Mouse (Mus musculus) mesoderm, embryonic 11.5 days (tissue): ENCODE results near the gene Tmem242.
A peak's percentile ranks its signal among the peaks of the same experiment; 100 is the strongest.
"Not testable (repeated sequence)": the region's sequence is repeated elsewhere in the genome, so short reads cannot be mapped to it uniquely, and the experiment has no call there.

ENCODE experiments used
- DNase-seq: peaks from one replicate; pipeline ENCODE4 v3.0.0-alpha.2; 2012; ENCODE audit warnings: low read depth, low spot score

The Tmem242 gene

GRCm38 (mm10) chr17:5440159-5440971 is at the start of gene Tmem242:
Gene Tmem242, minus strand, starts transcription at chr17:5440259.
- DNase-seq = peak; percentile 94

DNA sequence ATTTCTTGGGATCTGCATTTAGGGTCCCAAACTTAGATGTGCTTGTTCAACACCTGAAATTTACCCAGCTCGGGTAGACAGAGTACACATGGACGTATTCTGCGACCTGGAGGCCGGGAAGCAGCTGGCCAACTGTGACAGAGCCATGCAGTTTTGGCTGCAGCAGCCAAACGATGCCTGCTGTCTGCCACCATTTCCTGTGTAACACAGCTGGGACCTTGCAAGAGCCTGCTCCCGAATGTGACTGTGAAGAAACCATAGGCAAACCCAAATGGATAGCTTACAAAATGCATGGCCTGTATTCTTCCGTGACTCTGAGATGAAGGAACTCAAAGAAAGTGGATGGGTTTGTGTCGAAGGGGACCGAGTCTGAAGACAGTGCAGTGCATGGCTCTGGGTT is 48.1 kb upstream of the Tmem242 start:
- no peak for DNase-seq

- DNase-seq = no peak
Measured at GRCm38 (mm10) chr17:5484663-5485062, 44.6 kb upstream of the Tmem242 start.

DNA sequence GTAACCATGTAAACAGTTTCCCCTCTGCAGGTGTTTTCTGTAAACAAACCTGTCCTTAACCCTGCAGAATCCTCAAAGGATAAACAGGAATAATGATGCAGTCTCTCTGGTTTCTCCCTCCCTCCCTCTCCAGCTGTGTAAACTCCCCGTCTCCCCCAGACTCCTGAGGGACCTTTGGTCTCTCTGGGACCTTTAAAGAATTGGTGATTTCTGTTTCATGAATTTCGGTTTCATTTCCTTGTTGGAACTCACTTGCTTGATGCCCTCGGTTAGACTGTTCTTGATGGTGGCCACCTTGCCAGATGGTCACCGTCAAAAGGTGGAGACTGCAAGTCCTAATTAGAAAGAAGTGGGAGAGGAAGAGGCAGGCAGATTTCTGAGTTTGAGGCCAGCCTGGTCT is 43.4 kb upstream of the Tmem242 start:
- DNase-seq = no peak

- no peak for DNase-seq
Measured at GRCm38 (mm10) chr17:5475960-5476725, 36.1 kb upstream of the Tmem242 start.

DNA sequence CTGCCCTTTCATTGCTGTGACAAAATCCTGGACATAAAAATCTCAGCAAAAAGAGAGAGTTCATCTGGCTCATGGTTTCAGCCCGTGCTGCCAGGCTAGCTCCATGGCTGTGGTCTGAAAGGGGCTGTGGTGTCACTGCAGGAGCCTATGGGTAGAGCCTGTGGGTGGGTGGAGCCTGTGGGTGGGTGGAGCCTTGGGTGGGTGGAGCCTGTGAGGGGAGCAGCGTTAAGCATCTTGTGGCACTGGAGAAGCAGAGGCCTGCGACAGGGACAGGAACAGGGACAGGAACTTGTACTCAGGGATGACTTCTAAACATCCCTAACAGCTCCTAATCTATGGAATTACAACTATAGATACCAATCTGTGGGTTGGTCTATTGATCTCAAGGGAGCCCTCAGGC is 32.2 kb upstream of the Tmem242 start:
- no peak for DNase-seq

DNA sequence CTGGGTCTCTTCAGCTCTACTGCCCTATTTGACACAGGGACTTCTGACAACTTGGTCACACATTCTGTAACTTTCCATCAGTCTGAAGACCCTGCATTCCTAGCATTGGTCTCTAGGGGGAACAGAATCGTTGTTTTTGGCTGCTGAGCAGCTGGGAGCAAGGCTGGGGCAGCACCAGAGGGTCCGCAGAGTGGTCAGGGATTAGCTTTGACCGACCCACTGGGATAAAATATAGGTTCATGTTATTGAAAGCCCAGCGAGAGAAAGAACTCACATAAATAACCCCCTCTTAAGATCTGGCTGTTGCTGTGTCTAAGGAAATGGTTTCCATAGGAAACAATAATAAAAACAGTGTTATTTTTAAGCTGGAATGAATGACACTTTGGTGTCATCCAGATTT is 27.1 kb upstream of the Tmem242 start:
- DNase-seq = no peak

DNA sequence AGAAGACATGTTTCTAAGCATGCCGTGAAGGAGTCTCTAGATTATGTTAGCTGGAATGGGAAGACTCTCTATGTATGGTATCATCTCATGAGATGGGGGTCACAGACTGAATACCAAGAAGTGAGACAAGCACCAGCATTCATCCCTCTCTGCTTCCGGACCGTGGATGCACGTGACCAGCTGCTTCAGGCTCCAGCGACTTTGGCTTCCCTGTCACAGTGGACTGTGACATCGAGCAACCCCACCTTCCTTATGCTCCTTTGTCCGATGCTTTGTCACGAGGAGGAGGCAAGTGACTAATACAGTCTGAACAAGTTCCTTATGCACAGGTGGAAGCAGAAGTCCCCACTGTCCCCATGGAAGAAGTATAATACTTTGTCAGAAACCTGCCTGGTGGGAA is 26.7 kb upstream of the Tmem242 start:
- no peak for DNase-seq

DNA sequence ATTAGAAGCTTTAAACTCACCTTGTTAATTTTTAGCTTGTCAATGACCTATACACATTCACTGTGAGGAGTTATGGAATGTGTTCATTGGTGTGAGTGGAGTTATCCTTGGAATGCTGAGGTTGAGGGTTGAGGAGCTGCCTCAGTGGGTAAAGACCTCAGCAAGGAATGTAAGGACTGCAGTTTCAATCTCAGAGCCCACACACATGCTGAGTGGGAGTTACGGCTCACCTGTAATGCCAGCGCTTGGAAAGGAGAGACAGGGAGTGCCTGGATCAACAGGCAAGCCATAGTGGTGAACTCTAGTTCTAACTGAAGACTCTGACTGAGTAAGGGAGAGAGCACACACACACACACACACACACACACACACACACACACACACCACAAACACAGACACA is 23.9 kb upstream of the Tmem242 start:
- no peak for DNase-seq

DNA sequence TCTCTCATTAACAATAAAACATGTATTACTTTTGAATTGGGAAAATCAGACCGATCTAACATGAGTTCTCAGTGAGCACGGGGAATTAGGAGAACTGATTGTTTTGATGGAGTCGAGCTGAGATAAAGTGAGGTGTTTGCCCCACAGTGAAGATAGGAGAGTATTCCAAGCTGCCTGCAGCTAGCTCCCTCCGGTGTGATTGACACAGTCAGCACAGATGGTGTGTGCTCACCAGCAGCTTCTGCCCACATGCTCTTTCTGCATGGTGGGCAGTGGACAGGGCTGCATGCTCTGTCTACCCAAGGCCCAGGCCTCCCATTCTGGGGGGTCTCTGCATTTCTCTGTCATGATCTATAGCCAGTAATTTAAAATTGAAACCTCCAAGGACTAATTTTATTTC is 13.6 kb upstream of the Tmem242 start:
- DNase-seq = no peak

DNA sequence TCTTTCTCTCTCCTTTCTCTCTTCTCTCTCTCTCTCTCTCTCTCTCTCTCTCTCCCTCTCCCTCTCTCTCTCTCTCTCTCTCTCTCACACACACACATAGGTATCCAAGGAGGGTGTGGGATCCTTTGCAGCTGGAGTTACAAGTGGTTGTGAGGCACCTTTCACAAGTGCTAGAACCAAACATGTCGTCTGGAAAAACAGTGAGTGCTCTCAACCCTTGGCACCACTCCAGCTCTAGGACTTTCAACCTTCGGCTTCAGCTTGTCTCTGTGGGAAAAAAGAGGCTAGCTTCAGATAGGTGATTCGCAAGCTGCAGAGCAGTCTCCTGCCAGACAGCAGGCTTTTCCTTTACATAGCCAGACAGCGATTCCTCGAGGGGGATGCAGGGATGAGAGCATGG is 3.7 kb upstream of the Tmem242 start:
- DNase-seq = no peak

DNA sequence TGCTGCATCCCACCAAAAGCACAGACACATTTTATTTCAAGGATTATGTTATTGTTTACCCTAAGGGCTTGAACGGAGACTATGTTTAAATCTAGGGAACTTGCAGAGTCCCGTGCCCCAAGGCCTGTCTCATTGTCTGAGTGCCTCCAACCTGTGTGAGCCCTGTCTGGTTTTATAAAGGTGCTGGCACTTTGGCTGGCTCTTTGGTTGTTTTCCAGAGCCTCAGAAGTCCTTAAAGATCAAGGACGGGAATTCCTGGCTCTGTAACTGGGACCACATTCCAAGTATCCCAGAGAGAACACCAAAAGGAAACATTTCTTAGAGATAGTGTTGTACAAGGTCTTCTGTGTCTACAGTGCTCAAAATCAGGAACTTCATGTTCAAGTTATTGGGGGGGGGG is 3.2 kb upstream of the Tmem242 start:
- no peak for DNase-seq

GRCm38 (mm10) chr17:5442403-5442802 is 2.3 kb upstream of the Tmem242 start:
- not testable (repeated sequence) for DNase-seq

DNA sequence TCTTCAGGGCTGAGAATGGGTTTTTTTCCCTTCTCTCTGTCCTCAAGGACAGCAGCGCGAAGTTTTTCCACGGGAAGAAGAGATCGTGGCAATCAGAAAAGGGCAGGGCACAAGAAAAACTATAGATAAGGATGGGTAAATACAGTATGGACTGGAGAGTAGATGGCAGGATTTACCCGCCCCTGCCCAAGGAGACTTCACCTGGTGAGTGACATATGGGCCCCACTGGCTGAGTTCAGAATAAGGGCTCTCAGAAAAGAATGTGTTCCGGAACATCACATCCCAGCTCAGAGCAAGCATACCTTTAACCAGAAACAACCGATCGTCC is 264 bp downstream of the Tmem242 start:
- no peak for DNase-seq

DNA sequence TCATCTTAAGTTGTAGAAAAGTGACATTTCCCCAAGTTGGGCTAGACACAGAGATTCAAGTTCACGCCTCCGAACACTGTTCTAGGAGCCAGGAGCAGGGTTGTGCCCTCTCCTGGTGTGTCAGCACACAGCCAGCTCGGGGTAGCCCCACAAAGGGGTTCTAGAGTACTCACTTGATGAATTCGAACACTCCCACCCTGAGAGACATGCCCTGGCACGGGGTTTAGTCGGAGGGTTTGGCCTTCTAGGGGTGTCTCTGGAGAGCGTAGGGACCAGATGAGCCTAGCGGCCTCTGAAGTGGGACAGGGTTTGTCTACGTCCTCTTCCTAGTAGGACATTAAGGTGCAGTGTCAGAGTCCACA is 10.3 kb downstream of the Tmem242 start:
- DNase-seq = no peak

DNA sequence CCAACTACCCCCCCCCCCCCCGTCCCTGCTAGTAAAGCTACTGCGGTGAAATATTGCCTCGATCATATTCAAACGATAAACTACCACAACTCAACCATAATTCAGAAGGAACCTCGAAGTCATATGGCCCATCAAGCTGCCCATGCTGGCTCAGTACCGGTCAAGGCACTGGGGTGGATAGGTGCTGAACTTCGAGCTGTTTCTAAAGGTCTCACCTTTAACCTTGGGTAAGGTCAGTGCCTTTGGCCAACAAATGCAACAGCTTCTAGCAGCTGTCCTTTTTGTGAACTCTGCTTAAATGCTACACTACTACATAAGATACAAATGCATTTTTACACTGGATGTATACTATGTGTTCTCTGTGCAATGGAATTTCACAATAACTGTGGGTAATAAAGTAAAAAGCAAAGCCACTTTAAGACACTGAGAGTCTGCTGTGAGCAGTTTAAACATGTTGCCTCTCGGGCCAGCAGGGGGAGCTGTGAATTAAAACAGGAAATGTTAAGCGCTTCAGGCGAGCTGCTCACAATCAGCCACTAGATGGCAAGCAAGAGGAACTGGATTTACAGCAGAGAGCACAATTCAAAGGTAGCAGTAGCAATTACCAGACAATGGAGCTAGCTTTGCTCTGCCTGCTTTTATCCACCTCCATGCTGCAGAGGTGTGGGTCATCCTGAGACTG is 10.8 kb downstream of the Tmem242 start:
- DNase-seq = peak; percentile 94

- DNase-seq = no peak
Measured at GRCm38 (mm10) chr17:5425204-5425603, 14.9 kb downstream of the Tmem242 start.

GRCm38 (mm10) chr17:5424156-5424555 is 15.9 kb downstream of the Tmem242 start:
- no peak for DNase-seq

DNA sequence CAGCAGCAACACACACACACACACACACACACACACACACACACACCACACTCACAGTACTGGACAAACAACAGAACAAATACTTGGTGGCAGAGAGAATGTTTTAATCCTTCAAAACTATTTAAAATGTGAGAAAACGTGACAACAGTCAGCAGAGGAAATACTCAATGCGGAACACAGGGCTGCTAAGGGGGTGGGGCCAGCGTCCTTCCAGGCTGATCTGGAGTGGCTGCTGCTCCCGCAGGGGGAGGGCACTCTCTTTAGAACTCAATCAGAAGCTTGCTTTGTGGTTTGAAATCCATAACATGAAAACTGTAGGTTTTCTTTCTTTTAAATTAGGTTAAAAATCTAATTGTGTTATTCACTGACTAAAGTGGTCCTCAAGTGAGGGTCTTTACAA is 18.2 kb downstream of the Tmem242 start:
- no peak for DNase-seq

GRCm38 (mm10) chr17:5419771-5420518 is 20.1 kb downstream of the Tmem242 start:
- DNase-seq = no peak

DNA sequence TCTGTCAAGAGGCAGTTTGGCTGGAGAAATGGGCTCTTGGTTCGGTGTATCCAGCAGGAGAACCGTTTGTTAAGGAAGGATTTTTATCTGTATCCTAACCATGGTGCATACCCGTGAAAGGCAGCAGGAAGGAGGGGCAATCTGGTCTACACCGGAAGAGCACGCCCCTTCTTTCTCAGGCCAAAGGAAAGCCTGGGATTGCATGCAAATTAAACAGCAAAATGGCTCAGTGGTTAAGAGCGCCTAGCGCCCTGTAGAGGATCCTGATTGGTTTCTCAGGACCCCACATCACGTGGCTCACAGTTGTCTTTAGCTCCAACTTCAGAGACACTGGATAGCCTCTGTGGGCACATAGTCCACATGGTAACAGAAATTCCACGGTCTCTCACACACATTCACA is 21.0 kb downstream of the Tmem242 start:
- DNase-seq = no peak

DNA sequence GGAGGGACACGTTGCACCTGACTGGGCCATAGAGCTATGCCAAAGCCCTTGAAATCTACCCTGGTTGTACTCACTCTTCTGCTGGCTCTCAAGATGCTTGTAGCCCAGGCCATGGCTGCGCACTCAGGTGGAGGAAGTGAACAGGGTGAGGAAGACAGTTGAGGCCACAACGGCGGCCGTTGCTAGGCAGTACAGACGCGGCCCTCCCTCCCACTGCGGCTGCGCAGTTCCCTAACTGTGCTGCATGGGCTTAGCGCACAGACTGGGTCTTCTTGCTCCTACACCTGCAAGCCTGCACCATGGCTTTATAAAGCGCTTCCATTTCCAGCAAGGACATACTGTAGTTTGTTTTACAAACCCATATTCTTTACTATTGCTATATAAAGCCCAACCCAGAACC is 21.5 kb downstream of the Tmem242 start, which contains the start of gene Ldhal6b:
Gene Ldhal6b, minus strand, starts transcription at position 223 of the 400 bp plus-strand sequence.
- no peak for DNase-seq
